Mouse (Mus musculus): ENCODE data around the gene Wee2. TPM values are rescaled to one million over a fixed set of nuclear protein-coding genes. Genes with fewer than 3 reads are reported as not detected.

Gene Wee2
- total and polyA plus RNA-seq, 3 experiments = 0.16 TPM; not detected in 2

- no peaks in the 10 kb centered on the region for H3K9me3 ChIP-seq (replicated peaks)
- peaks cover 13% of the 10 kb centered on the region for H3K4me1 ChIP-seq (ENCODE audit: insufficient read depth, low read depth, low read length)
- H3K36me3 ChIP-seq (replicated peaks) = peaks cover 6% of the 10 kb centered on the region
- H3K4me3 ChIP-seq (ENCODE audit: low read depth, low read length) = no peak overlapping the region
- DNase-seq (ENCODE audit: low spot score) = no peak
- ATAC-seq (ENCODE audit: extremely low read depth, insufficient number of reproducible peaks, low FRiP score, poor library complexity, severe bottlenecking) = no peak
- peaks cover 6% of the 10 kb centered on the region for H3K27me3 ChIP-seq (ENCODE audit: insufficient read depth, low read length)
- TF ChIP-seq GATA1 (IDR thresholded peaks at IDR 0.05; ENCODE audit: borderline replicate concordance, low read length) (no peak), POLR2AphosphoS5 (IDR thresholded peaks at IDR 0.05; ENCODE audit: insufficient replicate concordance, low read depth, low read length) (no peak), TAL1 (conservative IDR thresholded peaks at IDR 0.05; ENCODE audit: low read depth, low read length) (no peak), GATA2 (IDR thresholded peaks at IDR 0.05; ENCODE audit: borderline replicate concordance, low read depth, low read length) (no peak), CTCF (IDR thresholded peaks at IDR 0.05; ENCODE audit: low read depth, low read length) (no peak)
Measured at GRCm38 (mm10) chr6:40413046-40413445, 25.8 kb upstream of the Wee2 start.

GRCm38 (mm10) chr6:40413565-40413964, 25.3 kb upstream of the Wee2 start:
- DNase-seq (ENCODE audit: low spot score) = no peak
- ATAC-seq (ENCODE audit: extremely low read depth, insufficient number of reproducible peaks, low FRiP score, poor library complexity, severe bottlenecking) = no peak
- H3K9me3 ChIP-seq (replicated peaks) = no peaks in the 10 kb centered on the region
- no peak overlapping the region for H3K4me3 ChIP-seq (ENCODE audit: low read depth, low read length)
- no peak for TF ChIP-seq GATA1 (IDR thresholded peaks at IDR 0.05; ENCODE audit: borderline replicate concordance, low read length)
- peaks cover 3% of the 10 kb centered on the region for H3K36me3 ChIP-seq (replicated peaks)
- peaks cover 13% of the 10 kb centered on the region for H3K4me1 ChIP-seq (ENCODE audit: insufficient read depth, low read depth, low read length)
- H3K27me3 ChIP-seq (ENCODE audit: insufficient read depth, low read length) = peaks cover 9% of the 10 kb centered on the region

GRCm38 (mm10) chr6:40415799-40416198, 23.1 kb upstream of the Wee2 start:
- ATAC-seq (ENCODE audit: extremely low read depth, insufficient number of reproducible peaks, low FRiP score, poor library complexity, severe bottlenecking) (no peak), DNase-seq (ENCODE audit: low spot score) (no peak)
- Histone ChIP-seq H3K4me3 (ENCODE audit: low read depth, low read length) (no peak overlapping the region), H3K9me3 (replicated peaks) (no peaks in the 10 kb centered on the region), H3K36me3 (replicated peaks) (no peaks in the 10 kb centered on the region), H3K27me3 (ENCODE audit: insufficient read depth, low read length) (peaks cover 10% of the 10 kb centered on the region), H3K4me1 (ENCODE audit: insufficient read depth, low read depth, low read length) (peaks cover 8% of the 10 kb centered on the region)
- TF ChIP-seq POLR2AphosphoS5 (IDR thresholded peaks at IDR 0.05; ENCODE audit: insufficient replicate concordance, low read depth, low read length) = no peak
- TF ChIP-seq TAL1 (conservative IDR thresholded peaks at IDR 0.05; ENCODE audit: low read depth, low read length) = no peak
- no peak for TF ChIP-seq GATA1 (IDR thresholded peaks at IDR 0.05; ENCODE audit: borderline replicate concordance, low read length)
- TF ChIP-seq CTCF (IDR thresholded peaks at IDR 0.05; ENCODE audit: low read depth, low read length) = no peak
- TF ChIP-seq GATA2 (IDR thresholded peaks at IDR 0.05; ENCODE audit: borderline replicate concordance, low read depth, low read length) = no peak

GRCm38 (mm10) chr6:40418386-40418785, 20.5 kb upstream of the Wee2 start:
- Histone ChIP-seq H3K9me3 (replicated peaks) (no peaks in the 10 kb centered on the region), H3K36me3 (replicated peaks) (no peaks in the 10 kb centered on the region), H3K4me1 (ENCODE audit: insufficient read depth, low read depth, low read length) (peaks cover 3% of the 10 kb centered on the region; the same call in 1 of the 2 replicates), H3K4me3 (ENCODE audit: low read depth, low read length) (no peak overlapping the region), H3K27me3 (ENCODE audit: insufficient read depth, low read length) (peaks cover 10% of the 10 kb centered on the region)
- no peak for TF ChIP-seq GATA1 (IDR thresholded peaks at IDR 0.05; ENCODE audit: borderline replicate concordance, low read length)
- no peak for TF ChIP-seq GATA2 (IDR thresholded peaks at IDR 0.05; ENCODE audit: borderline replicate concordance, low read depth, low read length)
- TF ChIP-seq CTCF (IDR thresholded peaks at IDR 0.05; ENCODE audit: low read depth, low read length) = no peak
- no peak for TF ChIP-seq TAL1 (conservative IDR thresholded peaks at IDR 0.05; ENCODE audit: low read depth, low read length)
- TF ChIP-seq POLR2AphosphoS5 (IDR thresholded peaks at IDR 0.05; ENCODE audit: insufficient replicate concordance, low read depth, low read length) = no peak
- ATAC-seq (ENCODE audit: extremely low read depth, insufficient number of reproducible peaks, low FRiP score, poor library complexity, severe bottlenecking) (no peak), DNase-seq (ENCODE audit: low spot score) (no peak)

GRCm38 (mm10) chr6:40421099-40421498, 17.8 kb upstream of the Wee2 start:
- Histone ChIP-seq H3K4me3 (ENCODE audit: low read depth, low read length) (no peak overlapping the region), H3K9me3 (replicated peaks) (no peaks in the 10 kb centered on the region), H3K4me1 (ENCODE audit: insufficient read depth, low read depth, low read length) (peaks cover 3% of the 10 kb centered on the region; the same call in 1 of the 2 replicates), H3K27me3 (ENCODE audit: insufficient read depth, low read length) (peaks cover 7% of the 10 kb centered on the region), H3K36me3 (replicated peaks) (no peaks in the 10 kb centered on the region)
- ATAC-seq (ENCODE audit: extremely low read depth, insufficient number of reproducible peaks, low FRiP score, poor library complexity, severe bottlenecking) (no peak), DNase-seq (ENCODE audit: low spot score) (no peak)
- TF ChIP-seq POLR2AphosphoS5 (IDR thresholded peaks at IDR 0.05; ENCODE audit: insufficient replicate concordance, low read depth, low read length) = no peak

- Histone ChIP-seq H3K4me1 (ENCODE audit: insufficient read depth, low read depth, low read length) (peaks cover 3% of the 10 kb centered on the region; the same call in 1 of the 2 replicates), H3K27me3 (ENCODE audit: insufficient read depth, low read length) (peaks cover 11% of the 10 kb centered on the region), H3K9me3 (replicated peaks) (no peaks in the 10 kb centered on the region), H3K4me3 (ENCODE audit: low read depth, low read length) (no peak overlapping the region), H3K36me3 (replicated peaks) (no peaks in the 10 kb centered on the region)
- no peak for ATAC-seq (ENCODE audit: extremely low read depth, insufficient number of reproducible peaks, low FRiP score, poor library complexity, severe bottlenecking)
- no peak for DNase-seq (ENCODE audit: low spot score)
- TF ChIP-seq CTCF (IDR thresholded peaks at IDR 0.05; ENCODE audit: low read depth, low read length) (no peak), GATA1 (IDR thresholded peaks at IDR 0.05; ENCODE audit: borderline replicate concordance, low read length) (no peak), POLR2AphosphoS5 (IDR thresholded peaks at IDR 0.05; ENCODE audit: insufficient replicate concordance, low read depth, low read length) (no peak)
Measured at GRCm38 (mm10) chr6:40423013-40423412, 15.9 kb upstream of the Wee2 start.

GRCm38 (mm10) chr6:40423774-40424173, 15.1 kb upstream of the Wee2 start:
- peak; percentile 15 for DNase-seq (ENCODE audit: low spot score)
- ATAC-seq (ENCODE audit: extremely low read depth, insufficient number of reproducible peaks, low FRiP score, poor library complexity, severe bottlenecking) = no peak

More at GRCm38 (mm10) chr6:40423774-40424173, 15.1 kb upstream of the Wee2 start:
- H3K4me3 ChIP-seq (ENCODE audit: low read depth, low read length) = no peak overlapping the region
- H3K4me1 ChIP-seq (ENCODE audit: insufficient read depth, low read depth, low read length) = peaks cover 3% of the 10 kb centered on the region; the same call in 1 of the 2 replicates
- H3K27me3 ChIP-seq (ENCODE audit: insufficient read depth, low read length) = peaks cover 11% of the 10 kb centered on the region
- TF ChIP-seq CTCF (IDR thresholded peaks at IDR 0.05; ENCODE audit: low read depth, low read length) (peak; percentile 57), GATA2 (IDR thresholded peaks at IDR 0.05; ENCODE audit: borderline replicate concordance, low read depth, low read length) (no peak)
- no peaks in the 10 kb centered on the region for H3K9me3 ChIP-seq (replicated peaks)
- no peaks in the 10 kb centered on the region for H3K36me3 ChIP-seq (replicated peaks)

All from G1E (cell line).